Mouse (Mus musculus) hindbrain, embryonic 11.5 days (tissue): Measurements from ENCODE around the gene Trmt10b. TPM values are rescaled to one million over a fixed set of nuclear protein-coding genes. Genes with fewer than 3 reads are reported as not detected.

Experiments used
- polyA plus RNA-seq: library from polyadenylated mRNA; unstranded; fragments of >200 nt; fragmentation: Nextera tagmentation; extraction: Ambion mirVana; gene quantifications from 2 replicates; pipeline ENCODE4 v1.2.1, GENCODE M21; 2014

The Trmt10b gene
- polyA plus RNA-seq, 1 experiment from 2014 or later: 24.5 TPM

Other genes starting within 250 kb of the Trmt10b start
- 5.1 and 5.6 TPM in 2 replicates for gene Fbxo10, start 212.5 kb upstream of the Trmt10b start, polyA plus RNA-seq
- 166 and 180 TPM in 2 replicates for gene Tomm5, start 189.0 kb upstream of the Trmt10b start, polyA plus RNA-seq
- 1.6 and 1.9 TPM in 2 replicates for gene Frmpd1, start 112.3 kb upstream of the Trmt10b start, polyA plus RNA-seq
- 12.4 and 12.6 TPM in 2 replicates for gene Dcaf10, start 45.0 kb downstream of the Trmt10b start, polyA plus RNA-seq
- gene Exosc3, start 45.6 kb downstream of the Trmt10b start, polyA plus RNA-seq: 87.3 and 92.4 TPM in 2 replicates
- gene Slc25a51, start 111.6 kb downstream of the Trmt10b start, polyA plus RNA-seq: 67.1 and 73.3 TPM in 2 replicates
- 4.2 and 6.2 TPM in 2 replicates for gene Shb, start 235.3 kb downstream of the Trmt10b start, polyA plus RNA-seq